In genomic region chrX:52790980-52791593, GRCm38 (mm10) we compare ENCODE assay signal across 7 mouse cellular contexts. TPM values are rescaled to one million over a fixed set of nuclear protein-coding genes. Genes with fewer than 3 reads are reported as not detected.
DNase-seq lines count a peak whose midpoint lies in the region; ATAC-seq and TF ChIP-seq lines count a peak whose summit lies in the region.

Gene Ccdc160, plus strand, starts transcription at chrX:52791200.

- H3K4me2 ChIP-seq in heart, embryonic 11.5 days: peak within 1 kb of the TSS; percentile 59
- peak within 1 kb of the TSS; percentile 36 for H3K4me2 ChIP-seq in kidney, embryonic 14.5 days (replicated peaks; ENCODE audit: low read depth, low read length)
- H3K4me2 ChIP-seq in limb, embryonic 11.5 days (ENCODE audit: low read depth, severe bottlenecking): peak within 1 kb of the TSS; percentile 47
- H3K4me2 ChIP-seq in midbrain, embryonic 13.5 days (replicated peaks): peak within 1 kb of the TSS; percentile 52
- peak within 1 kb of the TSS; percentile 55 for H3K4me2 ChIP-seq in stomach, embryonic 15.5 days

- H3K9ac ChIP-seq in heart, embryonic 11.5 days (ENCODE audit: low read depth, low read length): no peak within 1 kb of the TSS
- H3K9ac ChIP-seq in kidney, embryonic 14.5 days (ENCODE audit: low read depth, low read length): peak within 1 kb of the TSS; percentile 45; the same call in 1 of the 2 replicates
- peak within 1 kb of the TSS; percentile 37; the same call in 1 of the 2 replicates for H3K9ac ChIP-seq in limb, embryonic 11.5 days (ENCODE audit: low read length)
- H3K9ac ChIP-seq in midbrain, embryonic 13.5 days (replicated peaks): peak within 1 kb of the TSS; percentile 53
- no peak within 1 kb of the TSS for H3K9ac ChIP-seq in stomach, embryonic 15.5 days

- ATAC-seq in cerebellum, adult (ENCODE audit: insufficient number of reproducible peaks, low FRiP score, low TSS enrichment): peak; percentile 100
- ATAC-seq in heart, embryonic 11.5 days (replicated peaks; ENCODE audit: insufficient number of reproducible peaks, low FRiP score, low TSS enrichment): peak; percentile 63; the same call in 1 of the 2 replicates
- ATAC-seq in kidney, embryonic 14.5 days (ENCODE audit: low FRiP score, low TSS enrichment): peak; percentile 95
- ATAC-seq in limb, embryonic 11.5 days (ENCODE audit: insufficient number of reproducible peaks, low FRiP score, low TSS enrichment, low read depth): peak; percentile 73; the same call in 1 of the 2 replicates
- ATAC-seq in midbrain, embryonic 13.5 days: peak; percentile 100
- peak; percentile 65 for ATAC-seq in stomach, embryonic 15.5 days (ENCODE audit: insufficient read depth, low FRiP score, low read depth)

- TF ChIP-seq POLR2A in embryonic fibroblast, embryonic 13.5 days (IDR thresholded peaks at IDR 0.05; ENCODE audit: low read depth, low read length): no peak

- WGBS in heart, embryonic 11.5 days (ENCODE audit: insufficient replicate concordance): 17% methylated on average over 26 of the region's 26 CpGs
- 23% methylated on average over 26 of the region's 26 CpGs for WGBS in kidney, embryonic 14.5 days
- 21% methylated on average over 25 of the region's 26 CpGs for WGBS in limb, embryonic 11.5 days
- 18% methylated on average over 26 of the region's 26 CpGs for WGBS in midbrain, embryonic 13.5 days
- WGBS in stomach, embryonic 15.5 days: 20% methylated on average over 26 of the region's 26 CpGs

- 0 out of 2 replicates have a peak within 1 kb of the TSS, but pooled peaks have one; percentile 15 for H3K4me3 ChIP-seq in embryonic fibroblast, embryonic 13.5 days (ENCODE audit: insufficient read depth, low read length)
- peak within 1 kb of the TSS; percentile 37 for H3K4me3 ChIP-seq in heart, embryonic 11.5 days (ENCODE audit: low read depth, low read length)
- peak within 1 kb of the TSS; percentile 41 for H3K4me3 ChIP-seq in kidney, embryonic 14.5 days (ENCODE audit: low read length)
- H3K4me3 ChIP-seq in limb, embryonic 11.5 days (ENCODE audit: low read depth, low read length): peak within 1 kb of the TSS; percentile 31
- H3K4me3 ChIP-seq in midbrain, embryonic 13.5 days (replicated peaks): peak within 1 kb of the TSS; percentile 50
- peak within 1 kb of the TSS; percentile 41 for H3K4me3 ChIP-seq in stomach, embryonic 15.5 days (replicated peaks)

- TF ChIP-seq CTCF in embryonic fibroblast, embryonic 13.5 days (IDR thresholded peaks at IDR 0.05; ENCODE audit: borderline replicate concordance, insufficient read depth, low read length): no peak

- no peaks in the 10 kb centered on the region for H3K4me1 ChIP-seq in embryonic fibroblast, embryonic 13.5 days (ENCODE audit: control insufficient read depth, insufficient read depth, low read length)
- H3K4me1 ChIP-seq in heart, embryonic 11.5 days (ENCODE audit: control insufficient read depth, insufficient read depth, low read length): no peaks in the 10 kb centered on the region
- no peaks in the 10 kb centered on the region for H3K4me1 ChIP-seq in kidney, embryonic 14.5 days (ENCODE audit: control insufficient read depth, insufficient read depth, low read length)
- no peaks in the 10 kb centered on the region for H3K4me1 ChIP-seq in limb, embryonic 11.5 days (ENCODE audit: control insufficient read depth, insufficient read depth, low read length)
- peaks cover 20% of the 10 kb centered on the region; the same call in 1 of the 2 replicates for H3K4me1 ChIP-seq in midbrain, embryonic 13.5 days (replicated peaks)
- H3K4me1 ChIP-seq in stomach, embryonic 15.5 days: no peaks in the 10 kb centered on the region

- DNase-seq in limb, embryonic 11.5 days (ENCODE audit: low spot score): peak; percentile 84

- no peaks in the 10 kb centered on the region; the same call in 1 of the 2 replicates for H3K27me3 ChIP-seq in heart, embryonic 11.5 days (ENCODE audit: control insufficient read depth, insufficient read depth, low read length)
- no peaks in the 10 kb centered on the region for H3K27me3 ChIP-seq in kidney, embryonic 14.5 days (ENCODE audit: control insufficient read depth, insufficient read depth, low read length)
- H3K27me3 ChIP-seq in limb, embryonic 11.5 days (ENCODE audit: control insufficient read depth, insufficient read depth, low read length): no peaks in the 10 kb centered on the region
- no peaks in the 10 kb centered on the region for H3K27me3 ChIP-seq in midbrain, embryonic 13.5 days
- no peaks in the 10 kb centered on the region for H3K27me3 ChIP-seq in stomach, embryonic 15.5 days (replicated peaks)

- H3K36me3 ChIP-seq in heart, embryonic 11.5 days (ENCODE audit: control insufficient read depth, insufficient read depth, low read length): no peaks in the 10 kb centered on the region
- H3K36me3 ChIP-seq in kidney, embryonic 14.5 days (ENCODE audit: control insufficient read depth, insufficient read depth, low read length): no peaks in the 10 kb centered on the region
- H3K36me3 ChIP-seq in limb, embryonic 11.5 days (ENCODE audit: control insufficient read depth, insufficient read depth, low read length): no peaks in the 10 kb centered on the region
- no peaks in the 10 kb centered on the region for H3K36me3 ChIP-seq in midbrain, embryonic 13.5 days
- H3K36me3 ChIP-seq in stomach, embryonic 15.5 days: no peaks in the 10 kb centered on the region

- H3K9me3 ChIP-seq in heart, embryonic 11.5 days (replicated peaks; ENCODE audit: control insufficient read depth, low read length): no peaks in the 10 kb centered on the region
- H3K9me3 ChIP-seq in kidney, embryonic 14.5 days (ENCODE audit: control insufficient read depth, low read length): no peaks in the 10 kb centered on the region
- no peaks in the 10 kb centered on the region for H3K9me3 ChIP-seq in limb, embryonic 11.5 days (ENCODE audit: control insufficient read depth, low read length)
- no peaks in the 10 kb centered on the region for H3K9me3 ChIP-seq in midbrain, embryonic 13.5 days
- no peaks in the 10 kb centered on the region for H3K9me3 ChIP-seq in stomach, embryonic 15.5 days

- H3K27ac ChIP-seq in embryonic fibroblast, embryonic 13.5 days (ENCODE audit: insufficient read depth, low read length): no peak within 1 kb of the TSS
- no peak within 1 kb of the TSS for H3K27ac ChIP-seq in heart, embryonic 11.5 days (ENCODE audit: low read depth, low read length)
- H3K27ac ChIP-seq in kidney, embryonic 14.5 days (ENCODE audit: low read depth, low read length): no peak within 1 kb of the TSS; the same call in 1 of the 2 replicates
- no peak within 1 kb of the TSS for H3K27ac ChIP-seq in limb, embryonic 11.5 days (replicated peaks; ENCODE audit: low read depth, low read length)
- H3K27ac ChIP-seq in midbrain, embryonic 13.5 days: peak within 1 kb of the TSS; percentile 51
- no peak within 1 kb of the TSS for H3K27ac ChIP-seq in stomach, embryonic 15.5 days

RNA-seq across cellular contexts. Expression of gene Ccdc160, which starts in this region (rescaled TPM):
- polyA plus RNA-seq in embryonic fibroblast, embryonic 13.5 days (2011; ENCODE audit: insufficient read length, low read depth, missing spikeins): not detected in 2 replicates
- 1.1 and 1.2 TPM in 2 replicates for polyA plus RNA-seq in heart, embryonic 11.5 days (2014; fragmentation: Nextera tagmentation; extraction: Ambion mirVana)
- polyA plus RNA-seq in kidney, embryonic 14.5 days (2014; fragmentation: Nextera tagmentation; extraction: Ambion mirVana): 4.6 and 4.7 TPM in 2 replicates
- 1.8 and 2.0 TPM in 2 replicates for polyA plus RNA-seq in limb, embryonic 11.5 days (2014; fragmentation: Nextera tagmentation; extraction: Ambion mirVana)
- 4.9 TPM in 2 replicates for polyA plus RNA-seq in midbrain, embryonic 13.5 days (2015; fragmentation: Nextera tagmentation; extraction: Ambion mirVana)
- polyA plus RNA-seq in stomach, embryonic 15.5 days (2015; fragmentation: Nextera tagmentation; extraction: Ambion mirVana): 1.0 and 1.5 TPM in 2 replicates

Comparison
In these comparisons a context has a peak if more than half of its experiments do, and no peak if none do; other contexts are left out.
1. H3K9ac ChIP-seq: peak in kidney, embryonic 14.5 days (single experiment), limb, embryonic 11.5 days (single experiment) and midbrain, embryonic 13.5 days (single experiment); none in heart, embryonic 11.5 days (single experiment) and stomach, embryonic 15.5 days (single experiment).
2. Peak in every context shown above with its lines, with median percentiles within 50 percentile points of each other: ATAC-seq, H3K4me3 ChIP-seq and H3K4me2 ChIP-seq.